Mouse (Mus musculus) MEL (cell line): ENCODE data around the gene Snx18.

Experiments
- CTCF ChIP-seq, 3 experiments: IDR thresholded peaks in 2 of 3; conservative IDR thresholded peaks in 1 of 3; 2 replicates each; pipeline ENCODE4 v1.5.1; 2011 to 2012; ENCODE audit warnings: low read length in 3 of 3, low read depth in 2 of 3, mild to moderate bottlenecking in 2 of 3, improper control_type of control experiment in 1 of 3, inconsistent platforms in 1 of 3, mixed read lengths in 1 of 3, moderate library complexity in 1 of 3; ENCODE audit not compliant: control insufficient read depth in 1 of 3, insufficient read depth in 1 of 3, poor library complexity in 1 of 3, severe bottlenecking in 1 of 3
- EP300 ChIP-seq, 2 experiments: IDR thresholded peaks; 2 replicates each; pipeline ENCODE4 v1.6.1; 2011; ENCODE audit warnings: improper control_type of control experiment in 2 of 2, low read length in 2 of 2, low read depth in 1 of 2, mild to moderate bottlenecking in 1 of 2
- GATA1 ChIP-seq: IDR thresholded peaks from 2 replicates; pipeline ENCODE4 v1.6.1; 2011; ENCODE audit warnings: low read depth, low read length, improper control_type of control experiment
- MAX ChIP-seq: IDR thresholded peaks from 2 replicates; pipeline ENCODE4 v1.6.1; 2011; ENCODE audit warnings: low read length, improper control_type of control experiment
- MAZ ChIP-seq: IDR thresholded peaks from 2 replicates; pipeline ENCODE4 v1.6.1; 2012; ENCODE audit warnings: low read depth, mild to moderate bottlenecking, inconsistent platforms, low read length, improper control_type of control experiment
- MEF2A ChIP-seq: IDR thresholded peaks from 2 replicates; pipeline ENCODE4 v1.6.1; 2014; ENCODE audit warnings: low read depth, mild to moderate bottlenecking, inconsistent platforms, low read length, improper control_type of control experiment; ENCODE audit not compliant: poor library complexity, insufficient replicate concordance, severe bottlenecking; ENCODE audit errors: extremely low read depth
- POLR2A ChIP-seq, 2 experiments: IDR thresholded peaks; 2 replicates each; pipeline ENCODE4 v1.6.1; 2011 to 2012; ENCODE audit warnings: low read length in 2 of 2, mild to moderate bottlenecking in 2 of 2, control low read depth in 1 of 2, improper control_type of control experiment in 1 of 2, low read depth in 1 of 2, moderate library complexity in 1 of 2; ENCODE audit not compliant: control insufficient read depth in 1 of 2, insufficient read depth in 1 of 2, poor library complexity in 1 of 2
- POLR2AphosphoS2 ChIP-seq: IDR thresholded peaks from 2 replicates; pipeline ENCODE4 v1.6.1; 2011; ENCODE audit warnings: low read length, improper control_type of control experiment
- TCF12 ChIP-seq: IDR thresholded peaks from 2 replicates; pipeline ENCODE4 v1.6.1; 2014; ENCODE audit warnings: low read depth, mild to moderate bottlenecking, inconsistent platforms, low read length, improper control_type of control experiment, moderate library complexity
- ZNF384 ChIP-seq: IDR thresholded peaks from 2 replicates; pipeline ENCODE4 v1.6.1; 2012; ENCODE audit warnings: low read depth, mild to moderate bottlenecking, inconsistent platforms, low read length, improper control_type of control experiment

- no peak for TF ChIP-seq TCF12
- TF ChIP-seq POLR2A (IDR thresholded peaks at IDR 0.05; ENCODE audit: control insufficient read depth in 1 of 2, insufficient read depth in 1 of 2, low read depth in 1 of 2, low read length in 2 of 2, poor library complexity in 1 of 2): no peak
- no peak for TF ChIP-seq MAX
- no peak for TF ChIP-seq MEF2A
- no peak for TF ChIP-seq MAZ
- no peak for TF ChIP-seq GATA1
- no peak for TF ChIP-seq EP300 (IDR thresholded peaks at IDR 0.05; ENCODE audit: low read depth in 1 of 2, low read length in 2 of 2)
- TF ChIP-seq CTCF (IDR thresholded peaks at IDR 0.05 in 2 of 3, conservative IDR thresholded peaks at IDR 0.05 in 1 of 3; ENCODE audit: control insufficient read depth in 1 of 3, insufficient read depth in 1 of 3, low read depth in 2 of 3, low read length in 3 of 3, poor library complexity in 1 of 3, severe bottlenecking in 1 of 3): no peak
- no peak for TF ChIP-seq POLR2AphosphoS2
- no peak for TF ChIP-seq ZNF384
Measured at GRCm38 (mm10) chr13:113613882-113614281, 4.5 kb downstream of the Snx18 start.
